Mouse (Mus musculus) ES-Bruce4 (cell line): Measurements from ENCODE around the gene Frmd4a.

ENCODE experiments used
- CTCF ChIP-seq: IDR thresholded peaks from one replicate; pipeline ENCODE4 v1.8.1; 2011; ENCODE audit warnings: low read depth, low read length
- POLR2A ChIP-seq: IDR thresholded peaks from one replicate; pipeline ENCODE4 v1.8.1; 2011; ENCODE audit warnings: low read length; ENCODE audit not compliant: insufficient read depth

DNA sequence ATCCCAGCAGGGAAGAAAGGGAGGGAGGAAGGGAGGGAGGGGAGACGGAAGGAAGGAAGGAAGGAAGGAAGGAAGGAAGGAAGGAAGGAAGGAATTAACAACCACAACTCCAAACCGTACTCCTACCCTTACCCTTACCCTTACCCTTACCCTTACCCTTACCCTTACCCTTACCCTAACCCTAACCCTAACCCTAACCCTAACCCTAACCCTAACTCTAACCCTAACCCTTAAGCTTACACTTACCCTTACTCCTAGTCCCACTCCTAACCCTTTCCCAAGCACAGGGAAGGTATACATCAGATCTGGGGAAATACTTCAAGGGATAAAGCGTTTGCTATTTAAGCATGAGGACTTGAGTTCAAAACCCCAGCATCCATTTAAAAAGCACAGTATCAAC is 498.4 kb downstream of the Frmd4a start:
- TF ChIP-seq CTCF (no peak), POLR2A (no peak)
